Mouse (Mus musculus): ENCODE measurements at regions not wholly inside any gene's neighbourhood (a gene's known extent, or its start where the extent isn't known, plus 50 kb on each side); places are given as distances from the start of the nearest gene placed in this dataset.

GRCm38 (mm10) chr11:34977861-34978260, 143.2 kb upstream of the Slit3 start:
- DNase-seq (ENCODE audit: low spot score in 2 of 2), result no peak

GRCm38 (mm10) chr11:34975771-34976302, 142.4 kb upstream of the Spdl1 start:
- no peak for DNase-seq (ENCODE audit: low spot score in 2 of 2)

- DNase-seq (ENCODE audit: low spot score in 2 of 2), result no peak
Measured at GRCm38 (mm10) chr11:34973467-34973921, 140.1 kb upstream of the Spdl1 start.

GRCm38 (mm10) chr11:34973012-34973411, 139.6 kb upstream of the Spdl1 start:
- no peak for DNase-seq (ENCODE audit: low spot score in 2 of 2)

GRCm38 (mm10) chr11:34959291-34959690, 125.8 kb upstream of the Spdl1 start:
- DNase-seq (ENCODE audit: low spot score in 2 of 2), result no peak

GRCm38 (mm10) chr11:34941486-34942456, 108.3 kb upstream of the Spdl1 start:
- no peak for DNase-seq (ENCODE audit: low spot score in 2 of 2)

GRCm38 (mm10) chr11:34940151-34940550, 106.7 kb upstream of the Spdl1 start:
- DNase-seq (ENCODE audit: low spot score in 2 of 2), result no peak

- no peak for DNase-seq (ENCODE audit: low spot score in 2 of 2)
Measured at GRCm38 (mm10) chr11:34939002-34939401, 105.6 kb upstream of the Spdl1 start.

- no peak for DNase-seq (ENCODE audit: low spot score in 2 of 2)
Measured at GRCm38 (mm10) chr11:34932191-34932590, 98.8 kb upstream of the Spdl1 start.

- no peak for DNase-seq (ENCODE audit: low spot score in 2 of 2)
Measured at GRCm38 (mm10) chr11:34917175-34917574, 83.7 kb upstream of the Spdl1 start.

- no peak for DNase-seq (ENCODE audit: low spot score in 2 of 2)
Measured at GRCm38 (mm10) chr11:34909841-34910240, 76.4 kb upstream of the Spdl1 start.

GRCm38 (mm10) chr11:34904271-34904670, 70.8 kb upstream of the Spdl1 start:
- no peak for DNase-seq (ENCODE audit: low spot score in 2 of 2)

- DNase-seq (ENCODE audit: low spot score in 2 of 2), result no peak
Measured at GRCm38 (mm10) chr11:34899400-34899799, 66.0 kb upstream of the Spdl1 start.

- no peak for DNase-seq (ENCODE audit: low spot score in 2 of 2)
Measured at GRCm38 (mm10) chr11:34895624-34896023, 62.2 kb upstream of the Spdl1 start.

GRCm38 (mm10) chr11:34888374-34889136, 55.1 kb upstream of the Spdl1 start:
- no peak for DNase-seq (ENCODE audit: low spot score in 2 of 2)

- no peak for DNase-seq (ENCODE audit: low spot score in 2 of 2)
Measured at GRCm38 (mm10) chr11:34887587-34887986, 54.1 kb upstream of the Spdl1 start.

Measured in adrenal gland, postnatal 4 days (tissue).